Mouse (Mus musculus) ES-E14 (cell line): ENCODE results near the gene Tm6sf2. TPM values are rescaled to one million over a fixed set of nuclear protein-coding genes. Genes with fewer than 3 reads are reported as not detected.
A peak's percentile ranks its signal among the peaks of the same experiment; 100 is the strongest.

Source experiments
- DNase-seq: peaks from one replicate; pipeline ENCODE4 v3.0.0-alpha.2; 2013; ENCODE audit warnings: low read depth, low spot score
- H3K27ac ChIP-seq: 2 replicates; pipeline ENCODE4 v1.5.1; 2012; ENCODE audit warnings: low read depth, mild to moderate bottlenecking, low read length, moderate library complexity, mixed read lengths; ENCODE audit not compliant: poor library complexity, insufficient read depth, severe bottlenecking
- H3K36me3 ChIP-seq: 2 replicates; pipeline ENCODE4 v1.6.1; 2012; ENCODE audit warnings: mild to moderate bottlenecking, low read length, moderate library complexity, mixed read lengths; ENCODE audit not compliant: control insufficient read depth, poor library complexity, insufficient read depth, severe bottlenecking
- H3K4me1 ChIP-seq, 2 experiments: fragments of 150-350 bp in 1 of 2; sonication (generic) in 1 of 2; 2 replicates each; pipeline ENCODE4 v1.6.1; 2012; ENCODE audit warnings: low read length in 2 of 2, mild to moderate bottlenecking in 1 of 2, mixed read lengths in 1 of 2; ENCODE audit not compliant: control insufficient read depth in 2 of 2, insufficient read depth in 2 of 2, poor library complexity in 1 of 2
- H3K4me3 ChIP-seq, 2 experiments: fragments of 150-350 bp in 1 of 2; sonication (generic) in 1 of 2; 2 replicates each; pipeline ENCODE4 v1.5.1; 2012; ENCODE audit warnings: low read length in 2 of 2, low read depth in 1 of 2, mild to moderate bottlenecking in 1 of 2, mixed read lengths in 1 of 2; ENCODE audit not compliant: insufficient read depth in 1 of 2, poor library complexity in 1 of 2, severe bottlenecking in 1 of 2
- H3K9ac ChIP-seq: 2 replicates; pipeline ENCODE4 v1.6.1; 2012; ENCODE audit warnings: low read depth, mild to moderate bottlenecking, low read length, mixed read lengths; ENCODE audit not compliant: poor library complexity, insufficient read depth, severe bottlenecking
- H3K9me3 ChIP-seq: fragments of 150-350 bp; sonication (generic); 2 replicates; pipeline ENCODE4 v1.6.1; 2012; ENCODE audit warnings: low read depth, mild to moderate bottlenecking, low read length; ENCODE audit not compliant: control insufficient read depth, insufficient read depth
- CHD2 ChIP-seq: IDR thresholded peaks from 2 replicates; pipeline ENCODE4 v1.6.1; 2014; ENCODE audit warnings: mild to moderate bottlenecking, low read depth, low read length, inconsistent platforms
- HCFC1 ChIP-seq: IDR thresholded peaks from 2 replicates; pipeline ENCODE4 v1.6.1; 2012; ENCODE audit warnings: low read length, inconsistent platforms, borderline replicate concordance; ENCODE audit not compliant: insufficient read depth
- MAFK ChIP-seq: IDR thresholded peaks from 2 replicates; pipeline ENCODE4 v1.6.1; 2014; ENCODE audit warnings: mild to moderate bottlenecking, low read depth, low read length, inconsistent platforms; ENCODE audit not compliant: insufficient read depth
- ZC3H11A ChIP-seq: IDR thresholded peaks from 2 replicates; pipeline ENCODE4 v1.6.1; 2012; ENCODE audit warnings: low read depth, mild to moderate bottlenecking, inconsistent platforms, low read length, borderline replicate concordance
- ZNF384 ChIP-seq: IDR thresholded peaks from 2 replicates; pipeline ENCODE4 v1.6.1; 2012; ENCODE audit warnings: low read depth, low read length, inconsistent platforms
- in situ Hi-C, 2 experiments: fragments of 600-800 bp; cut with MboI; formaldehyde crosslinking; loops; one replicate each; pipeline ENCODE4 v1.15.1; 2025; ENCODE audit warnings: low sequenced_read_pairs in 2 of 2, inconsistent platforms in 1 of 2; ENCODE audit not compliant: unreplicated experiment in 2 of 2
- total RNA-seq: library from RNA; depleted of rRNA; stranded (reverse); fragments of 300-350 nt; gene quantifications from 2 replicates; pipeline ENCODE4 v1.2.3, GENCODE M21; 2012; rRNA removed

Tm6sf2 gene
- 2.0 and 2.5 TPM in 2 replicates for total RNA-seq

DNA sequence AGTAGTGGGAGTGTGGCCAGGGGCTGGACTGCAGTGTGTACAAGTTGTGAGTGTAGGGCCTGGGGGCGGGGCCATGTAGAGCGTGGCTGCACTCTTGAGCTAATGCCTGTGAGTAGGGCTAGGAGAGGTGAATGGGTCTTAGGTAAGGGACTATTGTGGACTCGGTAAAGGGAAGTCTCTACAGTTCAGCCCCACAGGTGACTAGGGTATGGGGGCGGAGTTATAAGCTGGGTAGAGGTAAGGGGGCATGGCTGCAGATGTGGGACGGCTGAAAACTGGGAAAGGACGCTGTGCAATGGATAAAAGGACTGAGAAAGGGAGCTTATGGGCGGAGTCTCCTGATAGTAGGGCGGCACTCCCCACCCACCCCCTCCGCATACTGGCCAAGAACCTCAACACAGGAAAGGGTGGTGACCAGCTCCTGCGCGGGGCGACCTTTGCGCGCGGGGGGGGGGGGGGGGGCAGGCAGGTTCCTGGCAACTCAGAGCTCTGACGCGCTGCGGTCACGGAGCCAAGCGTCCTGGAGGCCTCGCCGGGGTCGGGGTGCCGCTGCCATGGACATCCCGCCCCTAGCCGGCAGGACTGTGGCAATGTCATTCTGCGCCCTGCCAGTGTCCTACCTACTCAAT lies at the start of gene Tm6sf2:
Tm6sf2 (plus strand) TSS at position 484 of the 629 bp plus-strand sequence.
- Histone ChIP-seq H3K9ac (peak within 1 kb of the TSS; percentile 42; the same call in 1 of the 2 replicates), H3K9me3 (no peaks in the 10 kb centered on the region), H3K36me3 (peaks cover 18% of the 10 kb centered on the region; the same call in 1 of the 2 replicates), H3K4me3 (peak within 1 kb of the TSS; percentile 56 to 63), H3K4me1 (peaks cover 0 to 7% of the 10 kb centered on the region in 2 experiments; a peak in 1 of 4 replicates), H3K27ac (no peak within 1 kb of the TSS)
- TF ChIP-seq CHD2, result no peak
- TF ChIP-seq ZC3H11A, result no peak
- TF ChIP-seq MAFK, result no peak
- TF ChIP-seq HCFC1, result no peak
- TF ChIP-seq ZNF384, result no peak
- in situ Hi-C loops, result no loop called here
- DNase-seq, result peak; percentile 51

DNA sequence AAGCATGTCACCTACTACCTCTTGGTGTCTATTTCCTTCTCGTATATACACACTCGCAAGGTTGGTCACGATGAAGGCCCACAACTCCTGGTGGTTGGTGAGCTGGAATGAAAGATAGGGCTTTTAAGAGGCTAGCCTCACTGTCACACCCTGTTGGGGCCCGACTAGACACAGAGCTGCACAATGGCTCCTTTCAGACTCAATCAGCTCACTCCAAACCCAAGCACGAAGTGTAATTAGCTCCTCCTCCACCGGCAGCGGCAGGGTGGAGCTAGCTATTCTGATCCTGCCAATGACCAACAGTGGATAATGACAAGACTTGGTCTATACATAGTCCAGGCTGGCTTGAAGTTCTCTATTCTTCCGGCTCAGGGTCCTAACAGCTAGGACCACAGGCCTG lies 49.1 kb upstream of the Tm6sf2 start:
- H3K27ac ChIP-seq, result no peak overlapping the region
- in situ Hi-C loops, result no loop called here
- H3K9ac ChIP-seq, result no peak overlapping the region
- peaks cover 79% of the 10 kb centered on the region for H3K36me3 ChIP-seq
- no peak for DNase-seq
- H3K4me1 ChIP-seq, result no peaks in the 10 kb centered on the region
- no peak overlapping the region for H3K4me3 ChIP-seq
- no peak for TF ChIP-seq HCFC1
- TF ChIP-seq ZNF384, result no peak
- TF ChIP-seq ZC3H11A, result no peak
- no peak for TF ChIP-seq MAFK
- TF ChIP-seq CHD2, result no peak
- no peaks in the 10 kb centered on the region for H3K9me3 ChIP-seq

DNA sequence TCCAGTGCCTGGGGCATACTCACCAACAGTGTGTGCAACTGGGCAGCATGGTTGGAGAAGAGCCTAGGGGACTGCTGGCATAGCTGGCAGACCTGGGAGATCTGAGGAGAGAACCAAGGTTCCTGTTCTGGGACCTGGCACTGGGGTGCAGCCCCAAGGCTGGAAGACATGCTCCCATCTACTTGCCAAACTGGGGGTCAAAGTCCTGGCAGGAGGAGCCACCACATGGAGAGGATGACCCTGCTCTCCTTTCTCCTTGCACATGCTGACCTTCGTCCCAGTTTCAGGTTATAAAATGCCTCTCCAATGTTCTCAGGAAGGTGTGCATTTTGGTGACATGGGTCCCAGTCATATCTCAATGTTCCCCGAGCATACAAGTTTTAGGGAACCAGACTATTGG lies 46.6 kb upstream of the Tm6sf2 start:
- H3K4me3 ChIP-seq, result no peak overlapping the region
- H3K9me3 ChIP-seq, result no peaks in the 10 kb centered on the region
- H3K27ac ChIP-seq, result no peak overlapping the region
- H3K9ac ChIP-seq, result no peak overlapping the region
- in situ Hi-C loops, result no loop called here
- no peak for DNase-seq
- no peaks in the 10 kb centered on the region for H3K4me1 ChIP-seq
- no peak for TF ChIP-seq ZC3H11A
- peaks cover 63% of the 10 kb centered on the region for H3K36me3 ChIP-seq

- no peak overlapping the region for H3K4me3 ChIP-seq
- no peaks in the 10 kb centered on the region for H3K9me3 ChIP-seq
- H3K9ac ChIP-seq, result no peak overlapping the region
- no peak overlapping the region for H3K27ac ChIP-seq
- H3K4me1 ChIP-seq, result no peaks in the 10 kb centered on the region
- DNase-seq, result no peak
- in situ Hi-C loops, result no loop called here
- TF ChIP-seq MAFK (no peak), ZNF384 (no peak), ZC3H11A (no peak), HCFC1 (no peak), CHD2 (no peak)
- peaks cover 37% of the 10 kb centered on the region for H3K36me3 ChIP-seq
These were observed 42.5 kb upstream of the Tm6sf2 start for GRCm38 (mm10) chr8:70030255-70030654.

GRCm38 (mm10) chr8:70037994-70038393 lies 34.7 kb upstream of the Tm6sf2 start:
- Histone ChIP-seq H3K27ac (no peak overlapping the region), H3K36me3 (no peaks in the 10 kb centered on the region; the same call in none of the 2 replicates), H3K4me3 (no peak overlapping the region), H3K9ac (no peak overlapping the region), H3K4me1 (0 out of 4 replicates have a peak, but pooled peaks cover 0 to 2% of the 10 kb centered on the region in 2 experiments), H3K9me3 (no peaks in the 10 kb centered on the region)
- TF ChIP-seq ZNF384, result no peak
- no peak for TF ChIP-seq HCFC1
- no peak for TF ChIP-seq CHD2
- no peak for TF ChIP-seq ZC3H11A
- TF ChIP-seq MAFK, result no peak
- DNase-seq, result no peak
- in situ Hi-C loops, result no loop called here
